Mouse (Mus musculus) forelimb bud, embryonic 11.5 days (tissue): ENCODE measurements at regions not wholly inside any gene's neighbourhood (a gene's known extent, or its start where the extent isn't known, plus 50 kb on each side); places are given as distances from the start of the nearest gene placed in this dataset.
"Not testable (repeated sequence)": the region's sequence is repeated elsewhere in the genome, so short reads cannot be mapped to it uniquely, and the experiment has no call there.

ENCODE experiments used
- DNase-seq: peaks from one replicate; pipeline ENCODE4 v3.0.0-alpha.2; 2012; ENCODE audit warnings: low read depth, low spot score

GRCm38 (mm10) chr16:55168433-55168832 is 129.4 kb downstream of the Zpld1 start:
- peak; percentile 38 for DNase-seq

- DNase-seq: no peak
Measured at GRCm38 (mm10) chr16:55166181-55166848, 131.5 kb downstream of the Zpld1 start.

GRCm38 (mm10) chr16:55162926-55163325 is 134.9 kb downstream of the Zpld1 start:
- no peak for DNase-seq

GRCm38 (mm10) chr16:55151726-55152125 is 146.1 kb downstream of the Zpld1 start:
- DNase-seq: peak; percentile 50

- DNase-seq: peak; percentile 85
Measured at GRCm38 (mm10) chr16:55142431-55143173, 155.2 kb downstream of the Zpld1 start.

GRCm38 (mm10) chr16:55134961-55135360 is 162.8 kb downstream of the Zpld1 start:
- no peak for DNase-seq

- DNase-seq: no peak
Measured at GRCm38 (mm10) chr16:55097651-55098050, 200.1 kb downstream of the Zpld1 start.

- DNase-seq: no peak
Measured at GRCm38 (mm10) chr16:55087461-55087860, 210.3 kb downstream of the Zpld1 start.

- no peak for DNase-seq
Measured at GRCm38 (mm10) chr16:55076172-55076571, 221.6 kb downstream of the Zpld1 start.

GRCm38 (mm10) chr16:55039777-55040176 is 258.0 kb downstream of the Zpld1 start:
- no peak for DNase-seq

GRCm38 (mm10) chr16:55001661-55002289 is 296.0 kb downstream of the Zpld1 start:
- DNase-seq: no peak

- peak; percentile 93 for DNase-seq
Measured at GRCm38 (mm10) chr16:54991595-54992240, 306.1 kb downstream of the Zpld1 start.

GRCm38 (mm10) chr16:54983759-54984218 is 314.0 kb downstream of the Zpld1 start:
- peak; percentile 75 for DNase-seq

- no peak for DNase-seq
Measured at GRCm38 (mm10) chr16:54970356-54970755, 327.4 kb downstream of the Zpld1 start.

- DNase-seq: no peak
Measured at GRCm38 (mm10) chr16:54943808-54944315, 353.9 kb downstream of the Zpld1 start.

- no peak for DNase-seq
Measured at GRCm38 (mm10) chr16:54928259-54928658, 369.5 kb downstream of the Zpld1 start.

GRCm38 (mm10) chr16:54902911-54903310 is 394.9 kb downstream of the Zpld1 start:
- DNase-seq: no peak

GRCm38 (mm10) chr16:54901461-54901860 is 396.3 kb downstream of the Zpld1 start:
- DNase-seq: no peak

- DNase-seq: no peak
Measured at GRCm38 (mm10) chr16:54894661-54895060, 403.1 kb downstream of the Zpld1 start.

GRCm38 (mm10) chr16:54857369-54857768 is 440.4 kb downstream of the Zpld1 start:
- peak; percentile 27 for DNase-seq

- DNase-seq: not testable (repeated sequence)
Measured at GRCm38 (mm10) chr16:54842996-54843395, 454.8 kb downstream of the Zpld1 start.
